Mouse (Mus musculus) midbrain, postnatal 0 days (tissue): ENCODE measurements around the gene Tle4. TPM values are rescaled to one million over a fixed set of nuclear protein-coding genes. Genes with fewer than 3 reads are reported as not detected.

Source experiments
- ATAC-seq: fragments of 200-750 bp; cut with Nextera tagmentation; 2 replicates; pipeline ENCODE4 v1.8.0; 2017; ENCODE audit warnings: moderate number of reproducible peaks, mild to moderate bottlenecking, moderate TSS enrichment, moderate library complexity; ENCODE audit not compliant: low FRiP score
- DNase-seq: peaks from one replicate; pipeline ENCODE4 v3.0.0-alpha.2; 2015; ENCODE audit warnings: low spot score
- H3K27ac ChIP-seq: fragments of 300-500 bp; sonication (generic); 2 replicates; pipeline ENCODE4 v1.5.1; 2014; ENCODE audit warnings: low read depth, mild to moderate bottlenecking, low read length, mixed read lengths
- H3K27me3 ChIP-seq: fragments of 300-500 bp; sonication (generic); 2 replicates; pipeline ENCODE4 v1.6.1; 2014; ENCODE audit warnings: low read length, control low read depth, mixed read lengths; ENCODE audit not compliant: insufficient read depth
- H3K36me3 ChIP-seq: fragments of 300-500 bp; sonication (generic); 2 replicates; pipeline ENCODE4 v1.6.1; 2014; ENCODE audit warnings: low read length, control low read depth, mixed read lengths; ENCODE audit not compliant: insufficient read depth
- H3K4me1 ChIP-seq: fragments of 300-500 bp; sonication (generic); 2 replicates; pipeline ENCODE4 v1.6.1; 2014; ENCODE audit warnings: mild to moderate bottlenecking, control low read depth, antibody characterized with exemption, low read length, mixed read lengths; ENCODE audit not compliant: insufficient read depth
- H3K4me2 ChIP-seq: fragments of 300-500 bp; sonication (generic); 2 replicates; pipeline ENCODE4 v1.6.1; 2014; ENCODE audit warnings: low read depth, mild to moderate bottlenecking, low read length, mixed read lengths; ENCODE audit not compliant: poor library complexity, severe bottlenecking
- H3K4me3 ChIP-seq: fragments of 300-500 bp; sonication (generic); 2 replicates; pipeline ENCODE4 v1.5.1; 2014; ENCODE audit warnings: low read depth, mild to moderate bottlenecking, low read length, moderate library complexity
- H3K9ac ChIP-seq: fragments of 300-500 bp; sonication (generic); replicated peaks from 2 replicates; pipeline ENCODE4 v1.6.1; 2014; ENCODE audit warnings: mild to moderate bottlenecking, low read length, moderate library complexity, mixed read lengths; ENCODE audit not compliant: poor library complexity, severe bottlenecking
- H3K9me3 ChIP-seq: fragments of 300-500 bp; sonication (generic); 2 replicates; pipeline ENCODE4 v1.6.1; 2016; ENCODE audit warnings: low read length, control low read depth
- CTCF ChIP-seq: IDR thresholded peaks from 2 replicates; pipeline ENCODE4 v1.5.1; 2016; ENCODE audit warnings: antibody characterized with exemption, mild to moderate bottlenecking
- WGBS: fragments of 180-500 bp; shearing (Covaris S2); extraction: QIAGEN DNeasy Blood & Tissue Kit; methylation state at CpG from one replicate; pipeline ENCODE4 v1.1.7; 2014; 5-methylcytosine and 5-hydroxymethylcytosine counted together
- polyA plus RNA-seq: library from polyadenylated mRNA; unstranded; fragments of >200 nt; fragmentation: Nextera tagmentation; extraction: Ambion mirVana; gene quantifications from 2 replicates; pipeline ENCODE4 v1.2.1, GENCODE M21; 2015
- total RNA-seq: library from RNA; depleted of rRNA; stranded (reverse); fragments of >200 nt; gene quantifications from 2 replicates; pipeline ENCODE4 v1.2.3, GENCODE M21; 2014

Tle4 gene
- total and polyA plus RNA-seq, 2 experiments from 2014 or later = 21.4 to 54.6 TPM

DNA sequence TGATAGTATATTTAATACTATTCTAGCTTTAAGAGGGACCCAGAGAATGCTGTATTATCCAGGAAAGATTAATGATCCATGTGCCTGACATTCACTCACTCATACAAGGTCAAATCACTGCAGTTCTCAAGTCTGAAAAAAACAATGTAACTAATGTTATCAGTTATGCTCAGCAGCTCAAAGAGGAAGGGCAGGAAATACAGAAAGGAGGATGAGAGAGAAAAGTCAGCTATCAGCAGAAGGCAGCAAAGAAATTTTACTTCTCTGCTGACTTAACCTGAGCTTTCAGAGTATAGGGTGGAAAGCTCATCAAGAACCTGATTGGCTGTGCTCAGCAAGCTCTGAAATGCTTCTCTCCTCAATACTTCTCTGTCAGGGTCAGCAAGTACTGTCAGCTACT lies 29.0 kb downstream of the Tle4 start:
- TF ChIP-seq CTCF = no peak
- no peak overlapping the region for H3K27ac ChIP-seq
- H3K4me3 ChIP-seq = no peak overlapping the region
- H3K4me2 ChIP-seq = no peak overlapping the region
- no peak for DNase-seq
- H3K27me3 ChIP-seq = no peaks in the 10 kb centered on the region
- no peaks in the 10 kb centered on the region for H3K4me1 ChIP-seq
- ATAC-seq = no peak
- H3K9ac ChIP-seq = no peak overlapping the region
- no peaks in the 10 kb centered on the region for H3K9me3 ChIP-seq
- H3K36me3 ChIP-seq = no peaks in the 10 kb centered on the region

DNA sequence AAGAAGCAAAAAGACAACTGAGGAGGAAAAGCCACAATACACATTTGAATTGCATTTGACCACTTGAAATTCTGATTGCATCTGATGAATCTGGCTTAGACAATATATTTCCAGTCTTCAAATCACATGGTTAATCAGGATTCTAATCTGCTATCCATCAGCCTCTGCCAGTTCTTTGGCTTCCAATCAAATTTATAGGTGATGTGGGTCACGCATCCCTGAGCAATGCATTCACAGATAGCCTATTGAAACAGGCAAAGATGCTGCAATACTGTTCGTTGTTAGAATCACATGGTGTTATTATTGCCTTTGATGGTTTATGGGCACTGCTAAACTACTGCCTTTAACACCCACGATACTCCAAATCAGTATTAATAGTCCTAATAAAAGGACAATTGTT lies 30.8 kb downstream of the Tle4 start:
- Histone ChIP-seq H3K27ac (no peak overlapping the region), H3K4me1 (no peaks in the 10 kb centered on the region), H3K27me3 (no peaks in the 10 kb centered on the region), H3K4me3 (no peak overlapping the region), H3K9ac (no peak overlapping the region), H3K9me3 (no peaks in the 10 kb centered on the region), H3K36me3 (no peaks in the 10 kb centered on the region), H3K4me2 (no peak overlapping the region)
- ATAC-seq (no peak), DNase-seq (no peak)
- TF ChIP-seq CTCF = no peak
- WGBS = 38% methylated on average over 3 of the region's 3 CpGs

DNA sequence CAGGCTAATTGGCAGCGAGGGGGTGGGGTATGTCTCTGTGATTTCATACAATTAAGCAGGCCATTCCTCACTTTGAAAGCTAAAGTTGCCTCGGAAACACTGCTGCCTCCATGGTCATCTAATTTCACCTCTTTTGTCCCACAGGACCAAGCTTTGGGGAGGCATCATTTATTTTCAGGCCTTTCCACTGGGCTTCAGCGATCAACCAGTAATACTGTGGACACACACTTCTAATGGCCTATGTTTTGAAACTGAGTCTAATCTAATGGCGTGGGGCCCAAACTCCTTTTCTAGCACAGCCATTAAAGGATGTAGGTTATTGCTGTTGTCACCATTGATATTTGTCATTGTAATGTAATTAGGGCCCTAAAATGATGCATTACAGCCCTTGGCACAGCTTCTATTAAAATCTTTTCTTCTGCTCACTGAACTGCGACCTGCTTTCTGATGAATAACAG lies 31.3 kb downstream of the Tle4 start:
- Histone ChIP-seq H3K36me3 (no peaks in the 10 kb centered on the region), H3K27ac (no peak overlapping the region), H3K4me3 (no peak overlapping the region), H3K9me3 (no peaks in the 10 kb centered on the region), H3K4me1 (no peaks in the 10 kb centered on the region), H3K27me3 (no peaks in the 10 kb centered on the region), H3K4me2 (no peak overlapping the region), H3K9ac (no peak overlapping the region)
- no peak for TF ChIP-seq CTCF
- ATAC-seq = no peak
- 19% methylated on average over 5 of the region's 5 CpGs for whole genome bisulfite sequencing
- peak; percentile 71 for DNase-seq

DNA sequence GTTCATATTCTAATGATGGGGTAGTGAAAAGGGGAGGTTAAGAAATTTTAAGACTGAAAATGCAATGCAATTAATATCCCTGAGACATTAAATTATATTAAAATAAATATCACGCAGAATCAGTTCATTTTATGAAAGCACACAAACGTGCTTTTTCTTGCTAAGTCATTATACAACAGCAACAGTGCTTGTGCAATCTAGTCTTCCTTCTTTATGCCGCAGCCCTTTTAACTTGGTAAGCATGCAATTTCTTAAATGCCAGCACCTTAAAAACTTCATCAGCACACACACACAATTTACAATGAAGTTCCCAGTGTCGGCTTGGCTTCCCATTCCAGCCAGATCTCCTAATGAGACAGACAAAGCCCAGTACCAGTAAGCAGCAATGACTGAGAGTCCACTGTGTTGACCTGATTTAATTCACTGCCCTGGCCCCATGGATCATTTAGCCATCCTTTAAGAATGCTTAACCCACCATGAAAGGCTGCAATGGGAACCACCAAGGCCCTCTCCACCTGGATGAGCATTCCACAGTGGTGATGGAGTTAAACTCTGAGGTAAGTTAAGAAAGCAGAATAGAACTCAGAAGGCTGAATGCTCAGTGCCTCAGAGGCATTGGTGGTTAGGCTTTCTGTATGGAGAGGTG lies 32.3 kb downstream of the Tle4 start:
- WGBS = 59% methylated on average over 4 of the region's 4 CpGs
- H3K4me3 ChIP-seq = no peak overlapping the region
- H3K36me3 ChIP-seq = no peaks in the 10 kb centered on the region
- no peaks in the 10 kb centered on the region for H3K9me3 ChIP-seq
- DNase-seq (no peak), ATAC-seq (no peak)
- no peak for TF ChIP-seq CTCF
- no peak overlapping the region for H3K4me2 ChIP-seq
- no peak overlapping the region for H3K27ac ChIP-seq
- H3K9ac ChIP-seq = no peak overlapping the region
- H3K27me3 ChIP-seq = no peaks in the 10 kb centered on the region
- no peaks in the 10 kb centered on the region for H3K4me1 ChIP-seq

DNA sequence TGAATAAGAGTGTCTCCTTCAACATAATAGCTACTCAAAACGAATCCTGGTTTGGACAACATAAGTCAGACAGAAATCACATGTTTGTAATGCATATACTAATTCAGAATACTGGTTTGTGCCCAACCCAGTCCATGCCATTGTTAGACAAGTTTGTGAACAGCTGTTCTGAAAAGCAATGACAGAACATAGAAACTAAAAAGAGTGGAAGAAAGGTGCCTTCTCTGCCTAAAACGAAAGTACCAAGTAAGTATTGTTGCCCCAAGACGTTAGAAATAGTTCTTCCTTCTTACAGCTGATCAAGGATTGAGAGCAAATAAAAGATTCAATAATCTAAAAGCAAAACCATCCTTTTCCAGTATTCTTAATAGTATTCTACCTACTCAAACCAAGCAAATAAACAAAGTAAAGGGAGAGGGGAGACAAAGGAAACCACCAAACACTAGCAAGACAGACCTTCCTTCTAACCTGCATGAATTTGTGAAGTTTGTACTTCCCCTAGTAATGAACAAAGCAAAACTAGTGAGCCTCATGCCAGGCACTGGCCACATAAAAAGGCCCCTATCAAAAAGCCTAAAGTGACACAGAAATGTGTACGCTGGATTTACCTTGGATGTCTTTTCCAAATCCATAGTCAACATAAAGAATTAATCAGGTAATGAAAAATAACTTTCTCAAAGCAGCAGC lies 34.4 kb downstream of the Tle4 start:
- ATAC-seq (no peak), DNase-seq (no peak)
- no peaks in the 10 kb centered on the region for H3K9me3 ChIP-seq
- no peak overlapping the region for H3K27ac ChIP-seq
- H3K4me1 ChIP-seq = no peaks in the 10 kb centered on the region
- H3K9ac ChIP-seq = no peak overlapping the region
- TF ChIP-seq CTCF = no peak
- 85% methylated on average over 4 of the region's 4 CpGs for WGBS
- H3K27me3 ChIP-seq = no peaks in the 10 kb centered on the region
- no peak overlapping the region for H3K4me2 ChIP-seq
- H3K36me3 ChIP-seq = no peaks in the 10 kb centered on the region
- H3K4me3 ChIP-seq = no peak overlapping the region

DNA sequence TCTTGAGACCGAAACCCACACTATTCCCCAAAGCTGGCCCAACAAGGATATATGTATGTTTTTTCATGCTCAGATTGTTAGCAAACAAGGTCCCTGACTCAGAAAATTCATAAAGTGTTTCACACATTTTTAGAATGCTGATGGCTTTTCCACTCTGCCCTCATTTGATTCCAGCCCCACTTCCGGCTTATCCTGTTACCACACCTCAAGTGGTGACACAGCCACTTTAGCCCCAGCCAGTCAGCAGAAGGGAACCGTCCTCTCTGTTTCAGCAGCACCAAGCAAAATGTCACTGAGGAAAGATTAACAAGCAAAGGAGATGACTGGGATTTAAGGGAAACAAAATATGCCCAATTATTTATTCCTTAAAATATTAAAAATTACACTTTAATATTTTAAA lies 50.0 kb downstream of the Tle4 start:
- ATAC-seq (no peak), DNase-seq (no peak)
- no peak for TF ChIP-seq CTCF
- Histone ChIP-seq H3K27ac (no peak overlapping the region), H3K4me3 (no peak overlapping the region), H3K9ac (no peak overlapping the region), H3K4me1 (no peaks in the 10 kb centered on the region), H3K27me3 (no peaks in the 10 kb centered on the region), H3K9me3 (no peaks in the 10 kb centered on the region), H3K36me3 (no peaks in the 10 kb centered on the region), H3K4me2 (no peak overlapping the region)
- 86% methylated on average over 3 of the region's 3 CpGs for WGBS
